Mouse (Mus musculus) brain, embryonic 14.5 days (tissue): ENCODE data around the gene Nedd8.

Experiments used
- CTCF ChIP-seq: fragments of 200-500 bp; IDR thresholded peaks from 2 replicates; pipeline ENCODE4 v1.5.1; 2012; ENCODE audit warnings: inconsistent platforms, mild to moderate bottlenecking, moderate library complexity, borderline replicate concordance; ENCODE audit not compliant: insufficient read depth, insufficient read length; ENCODE audit errors: extremely low read depth
- POLR2A ChIP-seq: fragments of 200-500 bp; IDR thresholded peaks from 2 replicates; pipeline ENCODE4 v1.6.1; 2012; ENCODE audit warnings: mild to moderate bottlenecking, inconsistent platforms, borderline replicate concordance; ENCODE audit not compliant: poor library complexity, insufficient read depth, insufficient read length, severe bottlenecking; ENCODE audit errors: extremely low read depth

- TF ChIP-seq POLR2A: no peak
- TF ChIP-seq CTCF: no peak
These were observed 29.3 kb downstream of the Nedd8 start for GRCm38 (mm10) chr14:55642679-55643059.
